Mouse (Mus musculus) neural tube, embryonic 12.5 days (tissue): ENCODE measurements around the gene Msrb1. TPM values are rescaled to one million over a fixed set of nuclear protein-coding genes. Genes with fewer than 3 reads are reported as not detected.

Source experiments
- ATAC-seq: fragments of 200-750 bp; cut with Nextera tagmentation; 2 replicates; pipeline ENCODE4 v1.8.0; 2017; ENCODE audit warnings: low read depth, mild to moderate bottlenecking, moderate TSS enrichment, moderate library complexity; ENCODE audit not compliant: low FRiP score
- H3K27ac ChIP-seq: fragments of 300-500 bp; sonication (generic); 2 replicates; pipeline ENCODE4 v1.5.1; 2016
- H3K27me3 ChIP-seq: fragments of 300-500 bp; sonication (generic); replicated peaks from 2 replicates; pipeline ENCODE4 v1.6.1; 2016; ENCODE audit warnings: mild to moderate bottlenecking
- H3K36me3 ChIP-seq: fragments of 300-500 bp; sonication (generic); 2 replicates; pipeline ENCODE4 v1.6.1; 2016; ENCODE audit warnings: mild to moderate bottlenecking
- H3K4me1 ChIP-seq: fragments of 300-500 bp; sonication (generic); 2 replicates; pipeline ENCODE4 v1.6.1; 2016
- H3K4me2 ChIP-seq: fragments of 300-500 bp; sonication (generic); replicated peaks from 2 replicates; pipeline ENCODE4 v1.6.1; 2016; ENCODE audit warnings: mild to moderate bottlenecking
- H3K4me3 ChIP-seq: fragments of 300-500 bp; sonication (generic); 2 replicates; pipeline ENCODE4 v1.5.1; 2016
- H3K9ac ChIP-seq: fragments of 300-500 bp; sonication (generic); 2 replicates; pipeline ENCODE4 v1.6.1; 2016; ENCODE audit warnings: mild to moderate bottlenecking
- H3K9me3 ChIP-seq: fragments of 300-500 bp; sonication (generic); 2 replicates; pipeline ENCODE4 v1.6.1; 2016; ENCODE audit warnings: mild to moderate bottlenecking
- WGBS: fragments of 180-500 bp; shearing (Covaris S2); methylation state at CpG from one replicate; pipeline ENCODE4 v1.1.7; 2016; 5-methylcytosine and 5-hydroxymethylcytosine counted together
- polyA plus RNA-seq: library from polyadenylated mRNA; unstranded; fragments of >200 nt; fragmentation: Nextera tagmentation; extraction: Ambion mirVana; gene quantifications from 2 replicates; pipeline ENCODE4 v1.2.1, GENCODE M21; 2016

The Msrb1 gene
- 23.3 and 24.8 TPM in 2 replicates for polyA plus RNA-seq

GRCm38 (mm10) chr17:24736330-24737051, at the start of gene Msrb1:
Gene Msrb1 (plus strand): TSS chr17:24736642.
- Histone ChIP-seq H3K4me3 (peak within 1 kb of the TSS; percentile 58), H3K4me2 (peak within 1 kb of the TSS; percentile 91), H3K27me3 (no peaks in the 10 kb centered on the region), H3K4me1 (peaks cover 13% of the 10 kb centered on the region), H3K9ac (peak within 1 kb of the TSS; percentile 64), H3K9me3 (no peaks in the 10 kb centered on the region), H3K27ac (no peak within 1 kb of the TSS), H3K36me3 (peaks cover 5% of the 10 kb centered on the region)
- 1% methylated on average over 29 of the region's 29 CpGs for WGBS
- ATAC-seq = peak; percentile 95

GRCm38 (mm10) chr17:24687146-24687595, 49.3 kb upstream of the Msrb1 start:
- no peak for ATAC-seq
- Histone ChIP-seq H3K27me3 (peaks cover 43% of the 10 kb centered on the region), H3K4me3 (peak overlapping the region; percentile 26; the same call in 1 of the 2 replicates), H3K36me3 (peaks cover 7% of the 10 kb centered on the region), H3K4me2 (peak overlapping the region; percentile 56), H3K9ac (0 out of 2 replicates have a peak overlapping the region, but pooled peaks have one; percentile 21), H3K9me3 (no peaks in the 10 kb centered on the region), H3K27ac (peak overlapping the region; percentile 27; the same call in 1 of the 2 replicates), H3K4me1 (peaks cover 13% of the 10 kb centered on the region)
- 1% methylated on average over 25 of the region's 25 CpGs for WGBS

GRCm38 (mm10) chr17:24687599-24687998, 48.8 kb upstream of the Msrb1 start:
- peaks cover 43% of the 10 kb centered on the region for H3K27me3 ChIP-seq
- peaks cover 13% of the 10 kb centered on the region for H3K4me1 ChIP-seq
- no peaks in the 10 kb centered on the region for H3K9me3 ChIP-seq
- peaks cover 10% of the 10 kb centered on the region; the same call in 1 of the 2 replicates for H3K36me3 ChIP-seq
- peak overlapping the region; percentile 56 for H3K4me2 ChIP-seq
- H3K4me3 ChIP-seq = peak overlapping the region; percentile 26; the same call in 1 of the 2 replicates
- H3K9ac ChIP-seq = 0 out of 2 replicates have a peak overlapping the region, but pooled peaks have one; percentile 21
- WGBS = 23% methylated on average over 23 of the region's 23 CpGs
- no peak for ATAC-seq
- peak overlapping the region; percentile 27; the same call in 1 of the 2 replicates for H3K27ac ChIP-seq

- peak within 1 kb of the TSS; percentile 75 for H3K9ac ChIP-seq
- peak; percentile 63 for ATAC-seq
- H3K4me3 ChIP-seq = peak within 1 kb of the TSS; percentile 64
- H3K27me3 ChIP-seq = peaks cover 43% of the 10 kb centered on the region
- peaks cover 18% of the 10 kb centered on the region; the same call in 1 of the 2 replicates for H3K36me3 ChIP-seq
- peaks cover 16% of the 10 kb centered on the region for H3K4me1 ChIP-seq
- WGBS = 1% methylated on average over 55 of the region's 55 CpGs
- 0 out of 2 replicates have a peak within 1 kb of the TSS, but pooled peaks have one; percentile 12 for H3K27ac ChIP-seq
- H3K4me2 ChIP-seq = peak within 1 kb of the TSS; percentile 90
- no peaks in the 10 kb centered on the region for H3K9me3 ChIP-seq
Observed at GRCm38 (mm10) chr17:24689251-24690081, 47.0 kb upstream of the Msrb1 start, which contains the start of gene Syngr3. Gene Syngr3 (minus strand): TSS chr17:24689955.

GRCm38 (mm10) chr17:24692385-24692784, 44.1 kb upstream of the Msrb1 start:
- no peak for ATAC-seq
- peaks cover 16% of the 10 kb centered on the region; the same call in 1 of the 2 replicates for H3K36me3 ChIP-seq
- H3K9me3 ChIP-seq = no peaks in the 10 kb centered on the region
- peaks cover 28% of the 10 kb centered on the region for H3K4me1 ChIP-seq
- H3K9ac ChIP-seq = no peak overlapping the region
- H3K27ac ChIP-seq = no peak overlapping the region
- H3K27me3 ChIP-seq = peaks cover 40% of the 10 kb centered on the region
- 85% methylated on average over 5 of the region's 5 CpGs for WGBS
- H3K4me2 ChIP-seq = no peak overlapping the region
- no peak overlapping the region for H3K4me3 ChIP-seq

- Histone ChIP-seq H3K9ac (peak overlapping the region; percentile 76), H3K4me1 (peaks cover 28% of the 10 kb centered on the region), H3K27me3 (peaks cover 11% of the 10 kb centered on the region), H3K4me2 (peak overlapping the region; percentile 80), H3K4me3 (peak overlapping the region; percentile 79), H3K9me3 (no peaks in the 10 kb centered on the region), H3K36me3 (peaks cover 27% of the 10 kb centered on the region), H3K27ac (peak overlapping the region; percentile 27; the same call in 1 of the 2 replicates)
- WGBS = 5% methylated on average over 51 of the region's 51 CpGs
- ATAC-seq = peak; percentile 63
Observed at GRCm38 (mm10) chr17:24695326-24696010, 41.0 kb upstream of the Msrb1 start.

- peak within 1 kb of the TSS; percentile 76 for H3K9ac ChIP-seq
- peak within 1 kb of the TSS; percentile 83 for H3K27ac ChIP-seq
- ATAC-seq = peak; percentile 83
- peaks cover 34% of the 10 kb centered on the region for H3K36me3 ChIP-seq
- H3K4me3 ChIP-seq = peak within 1 kb of the TSS; percentile 79
- peaks cover 4% of the 10 kb centered on the region; the same call in 1 of the 2 replicates for H3K27me3 ChIP-seq
- no peaks in the 10 kb centered on the region for H3K9me3 ChIP-seq
- peaks cover 28% of the 10 kb centered on the region for H3K4me1 ChIP-seq
- H3K4me2 ChIP-seq = peak within 1 kb of the TSS; percentile 80
- under 1% methylated on average over 71 of the region's 76 CpGs for WGBS
Observed at GRCm38 (mm10) chr17:24696011-24696697, 40.3 kb upstream of the Msrb1 start, which contains the start of the genes Gfer and Noxo1. Gene Gfer (minus strand): TSS chr17:24696156. Gene Noxo1 (plus strand): TSS chr17:24696234.

- no peak overlapping the region for H3K9ac ChIP-seq
- no peaks in the 10 kb centered on the region for H3K27me3 ChIP-seq
- WGBS = 24% methylated on average over 5 of the region's 5 CpGs
- H3K4me3 ChIP-seq = no peak overlapping the region
- peaks cover 40% of the 10 kb centered on the region for H3K36me3 ChIP-seq
- H3K4me2 ChIP-seq = no peak overlapping the region
- no peaks in the 10 kb centered on the region for H3K9me3 ChIP-seq
- ATAC-seq = no peak
- no peak overlapping the region for H3K27ac ChIP-seq
- H3K4me1 ChIP-seq = peaks cover 28% of the 10 kb centered on the region
Observed at GRCm38 (mm10) chr17:24697985-24698384, 38.5 kb upstream of the Msrb1 start.

GRCm38 (mm10) chr17:24698715-24699114, 37.7 kb upstream of the Msrb1 start:
- no peak overlapping the region for H3K27ac ChIP-seq
- peaks cover 39% of the 10 kb centered on the region for H3K36me3 ChIP-seq
- 62% methylated on average over 9 of the region's 9 CpGs for WGBS
- no peak overlapping the region for H3K9ac ChIP-seq
- no peaks in the 10 kb centered on the region for H3K9me3 ChIP-seq
- no peak overlapping the region for H3K4me2 ChIP-seq
- H3K27me3 ChIP-seq = no peaks in the 10 kb centered on the region
- peaks cover 28% of the 10 kb centered on the region for H3K4me1 ChIP-seq
- no peak for ATAC-seq
- H3K4me3 ChIP-seq = no peak overlapping the region

- Histone ChIP-seq H3K27me3 (no peaks in the 10 kb centered on the region), H3K36me3 (peaks cover 46% of the 10 kb centered on the region), H3K4me2 (no peak overlapping the region), H3K9ac (no peak overlapping the region), H3K27ac (no peak overlapping the region), H3K4me1 (peaks cover 25% of the 10 kb centered on the region), H3K9me3 (no peaks in the 10 kb centered on the region), H3K4me3 (no peak overlapping the region)
- ATAC-seq = no peak
- WGBS = 76% methylated on average over 2 of the region's 2 CpGs
Observed at GRCm38 (mm10) chr17:24699473-24699872, 37.0 kb upstream of the Msrb1 start.

- Histone ChIP-seq H3K4me1 (peaks cover 27% of the 10 kb centered on the region), H3K9me3 (no peaks in the 10 kb centered on the region), H3K4me3 (no peak overlapping the region), H3K27ac (no peak overlapping the region), H3K27me3 (no peaks in the 10 kb centered on the region), H3K36me3 (peaks cover 52% of the 10 kb centered on the region), H3K4me2 (no peak overlapping the region), H3K9ac (no peak overlapping the region)
- ATAC-seq = no peak
- WGBS = 90% methylated on average over 9 of the region's 9 CpGs
Observed at GRCm38 (mm10) chr17:24701251-24701650, 35.2 kb upstream of the Msrb1 start.
